Mouse (Mus musculus): ENCODE results near the gene Hs6st1.

DNA sequence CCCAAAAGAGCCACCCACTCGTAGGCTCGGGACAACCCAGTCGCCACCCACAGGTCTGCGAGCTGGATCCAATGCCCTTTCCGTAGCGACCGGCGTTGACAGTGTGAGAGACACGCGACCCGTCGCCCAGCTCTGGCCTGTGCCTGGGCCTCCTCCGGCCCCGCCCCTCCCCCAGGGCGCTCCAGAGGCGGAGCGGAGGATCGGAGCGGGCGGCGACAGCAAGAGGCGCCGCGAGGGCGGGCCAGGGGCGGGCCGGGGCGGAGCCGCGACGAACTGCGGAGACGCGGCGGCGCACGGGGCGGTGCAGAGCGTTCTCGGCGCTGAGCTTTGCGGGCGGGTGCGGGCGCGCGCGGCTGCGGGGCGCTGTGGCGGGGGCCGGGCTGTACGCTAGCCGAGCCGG is at the start of gene Hs6st1:
- TF ChIP-seq FLI1 (IDR thresholded peaks at IDR 0.05; ENCODE audit: low read length) (no peak), GATA1 (IDR thresholded peaks at IDR 0.05; ENCODE audit: borderline replicate concordance, low read length) (no peak)

Measured in megakaryocyte, embryonic 14.5 days (primary cell).